Mouse (Mus musculus) liver, embryonic 14.5 days (tissue): ENCODE measurements around the gene Zar1l. TPM values are rescaled to one million over a fixed set of nuclear protein-coding genes. Genes with fewer than 3 reads are reported as not detected.

Experiments used
- ATAC-seq: fragments of 200-750 bp; cut with Nextera tagmentation; 2 replicates; pipeline ENCODE4 v1.8.0; 2017; ENCODE audit warnings: moderate number of reproducible peaks, mild to moderate bottlenecking, moderate library complexity; ENCODE audit not compliant: insufficient read depth
- DNase-seq, 3 experiments: peaks; one replicate each; pipeline ENCODE4 v3.0.0-alpha.2; 2012 to 2013; ENCODE audit warnings: low read depth in 3 of 3, low spot score in 3 of 3
- H3K27ac ChIP-seq: fragments of 300-500 bp; sonication (generic); 2 replicates; pipeline ENCODE4 v1.5.1; 2014; ENCODE audit warnings: moderate library complexity, mild to moderate bottlenecking, control low read depth, inconsistent platforms
- H3K27me3 ChIP-seq: fragments of 300-500 bp; sonication (generic); 2 replicates; pipeline ENCODE4 v1.6.1; 2014; ENCODE audit warnings: mild to moderate bottlenecking, low read length, moderate library complexity; ENCODE audit not compliant: control insufficient read depth, insufficient read depth
- H3K36me3 ChIP-seq: fragments of 300-500 bp; sonication (generic); replicated peaks from 2 replicates; pipeline ENCODE4 v1.6.1; 2014; ENCODE audit warnings: low read depth; ENCODE audit not compliant: control insufficient read depth, insufficient read depth
- H3K4me1 ChIP-seq, 2 experiments: fragments of 200-500 bp in 1 of 2; fragments of 300-500 bp in 1 of 2; sonication (generic) in 1 of 2; replicated peaks; 2 replicates each; pipeline ENCODE4 v1.6.1; 2012 to 2014; ENCODE audit warnings: antibody characterized with exemption in 1 of 2, inconsistent platforms in 1 of 2, low read length in 1 of 2; ENCODE audit not compliant: control insufficient read depth in 2 of 2, insufficient read depth in 2 of 2
- H3K4me2 ChIP-seq: fragments of 300-500 bp; sonication (generic); 2 replicates; pipeline ENCODE4 v1.6.1; 2014; ENCODE audit warnings: low read depth, mild to moderate bottlenecking, control low read depth, moderate library complexity
- H3K4me3 ChIP-seq, 2 experiments: fragments of 200-500 bp in 1 of 2; fragments of 300-500 bp in 1 of 2; sonication (generic) in 1 of 2; 2 replicates each; pipeline ENCODE4 v1.5.1; 2012 to 2014; ENCODE audit warnings: low read depth in 2 of 2, low read length in 2 of 2, mild to moderate bottlenecking in 2 of 2, control low read depth in 1 of 2, inconsistent platforms in 1 of 2, moderate library complexity in 1 of 2; ENCODE audit not compliant: insufficient read depth in 1 of 2
- H3K9ac ChIP-seq: fragments of 300-500 bp; sonication (generic); replicated peaks from 2 replicates; pipeline ENCODE4 v1.6.1; 2014; ENCODE audit warnings: mild to moderate bottlenecking, control low read depth, moderate library complexity
- H3K9me3 ChIP-seq: fragments of 300-500 bp; sonication (generic); 2 replicates; pipeline ENCODE4 v1.6.1; 2016; ENCODE audit warnings: low read length, mixed read lengths; ENCODE audit not compliant: control insufficient read depth
- CTCF ChIP-seq: IDR thresholded peaks from 2 replicates; pipeline ENCODE4 v1.5.1; 2016; ENCODE audit warnings: antibody characterized with exemption, low read depth, control low read depth
- EP300 ChIP-seq: IDR thresholded peaks from 2 replicates; pipeline ENCODE4 v1.6.1; 2016; ENCODE audit warnings: antibody characterized with exemption, low read depth
- WGBS: fragments of 180-500 bp; shearing (Covaris S2); extraction: QIAGEN DNeasy Blood & Tissue Kit; methylation state at CpG from one replicate; pipeline ENCODE4 v1.1.7; 2014; ENCODE audit not compliant: insufficient replicate concordance; 5-methylcytosine and 5-hydroxymethylcytosine counted together
- polyA plus RNA-seq, 2 experiments: library from polyadenylated mRNA; depleted of rRNA in 1 of 2; stranded (reverse) in 1 of 2; unstranded in 1 of 2; fragments of >200 nt; fragmentation: Nextera tagmentation in 1 of 2; extraction: Ambion mirVana in 1 of 2; gene quantifications; 2 replicates each; pipeline versions ENCODE4 v1.2.1 to v1.2.3; 2012 to 2014

The Zar1l gene
- polyA plus RNA-seq, 2 experiments = not detected

DNA sequence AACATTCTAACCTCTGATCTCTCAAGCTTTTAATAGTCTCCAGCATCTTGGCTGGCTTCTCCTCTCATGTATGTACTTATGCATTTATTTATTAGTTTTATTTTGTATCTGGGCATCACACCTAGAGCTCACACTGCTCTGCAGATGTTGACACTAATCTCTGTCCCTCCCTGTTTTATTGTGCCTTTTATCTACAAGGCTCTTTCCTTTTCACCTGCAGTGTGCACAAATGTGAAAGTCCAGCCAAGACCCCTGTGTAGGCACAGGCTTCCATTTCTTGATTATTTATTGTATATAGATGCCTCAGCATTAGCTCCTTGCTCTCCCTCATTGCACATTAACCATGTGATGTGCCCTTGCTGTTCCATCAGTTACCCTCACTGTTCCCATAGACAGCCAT, 43.4 kb upstream of the Zar1l start:
- Histone ChIP-seq H3K36me3 (peaks cover 48% of the 10 kb centered on the region), H3K4me2 (no peak overlapping the region), H3K9me3 (no peaks in the 10 kb centered on the region), H3K9ac (no peak overlapping the region), H3K27ac (no peak overlapping the region), H3K27me3 (no peaks in the 10 kb centered on the region), H3K4me3 (no peak overlapping the region), H3K4me1 (no peaks in the 10 kb centered on the region; a peak in 1 of 4 replicates)
- no peak for TF ChIP-seq EP300
- no peak for TF ChIP-seq CTCF
- no peak for ATAC-seq
- DNase-seq = no peak

DNA sequence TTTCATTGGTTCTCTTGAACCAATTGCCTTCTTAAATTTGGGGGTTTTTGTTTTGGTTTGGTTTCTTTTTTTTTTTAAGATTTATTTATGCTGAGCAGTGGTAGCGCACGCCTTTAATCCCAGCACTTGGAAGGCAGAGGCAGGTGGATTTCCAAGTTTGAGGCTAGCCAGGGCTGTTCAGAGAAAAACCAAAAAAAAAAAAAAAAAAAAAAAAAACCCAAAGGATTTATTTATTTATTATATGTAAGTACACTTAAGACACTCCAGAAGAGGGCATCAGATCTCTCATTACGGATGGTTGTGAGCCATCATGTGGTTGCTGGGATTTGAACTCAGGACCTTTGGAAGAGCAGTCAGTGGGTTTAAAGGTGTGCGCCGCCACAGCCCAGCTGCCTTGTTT, 42.9 kb upstream of the Zar1l start:
- Histone ChIP-seq H3K27ac (no peak overlapping the region), H3K27me3 (no peaks in the 10 kb centered on the region), H3K4me1 (no peaks in the 10 kb centered on the region; a peak in 1 of 4 replicates), H3K4me2 (no peak overlapping the region), H3K36me3 (peaks cover 46% of the 10 kb centered on the region), H3K9ac (no peak overlapping the region), H3K9me3 (no peaks in the 10 kb centered on the region), H3K4me3 (no peak overlapping the region)
- TF ChIP-seq EP300 (no peak), CTCF (no peak)
- 94% methylated on average over 5 of the region's 5 CpGs for WGBS
- DNase-seq = no peak
- no peak for ATAC-seq

GRCm38 (mm10) chr5:150559519-150560103, 41.6 kb upstream of the Zar1l start:
- no peak for ATAC-seq
- peaks cover 49% of the 10 kb centered on the region for H3K36me3 ChIP-seq
- H3K9ac ChIP-seq = no peak overlapping the region
- no peak overlapping the region for H3K27ac ChIP-seq
- H3K9me3 ChIP-seq = no peaks in the 10 kb centered on the region
- no peaks in the 10 kb centered on the region; a peak in 1 of 4 replicates for H3K4me1 ChIP-seq
- 86% methylated on average over 6 of the region's 6 CpGs for WGBS
- no peak overlapping the region for H3K4me3 ChIP-seq
- no peak overlapping the region for H3K4me2 ChIP-seq
- no peak for TF ChIP-seq CTCF
- no peak for TF ChIP-seq EP300
- DNase-seq = no peak
- no peaks in the 10 kb centered on the region for H3K27me3 ChIP-seq

GRCm38 (mm10) chr5:150551637-150552036, 33.7 kb upstream of the Zar1l start:
- 73% methylated on average over 3 of the region's 3 CpGs for WGBS
- H3K9me3 ChIP-seq = no peaks in the 10 kb centered on the region
- no peak for DNase-seq

GRCm38 (mm10) chr5:150543184-150543583, 25.2 kb upstream of the Zar1l start:
- no peaks in the 10 kb centered on the region for H3K4me1 ChIP-seq
- no peak overlapping the region for H3K4me3 ChIP-seq
- no peaks in the 10 kb centered on the region for H3K27me3 ChIP-seq
- no peak overlapping the region for H3K27ac ChIP-seq
- WGBS = 91% methylated on average over 2 of the region's 2 CpGs
- peaks cover 13% of the 10 kb centered on the region for H3K36me3 ChIP-seq
- no peak overlapping the region for H3K9ac ChIP-seq
- ATAC-seq (no peak), DNase-seq (no peak)
- peaks cover 2% of the 10 kb centered on the region for H3K9me3 ChIP-seq
- no peak for TF ChIP-seq EP300
- TF ChIP-seq CTCF = no peak
- H3K4me2 ChIP-seq = no peak overlapping the region

More at GRCm38 (mm10) chr5:150551637-150552036, 33.7 kb upstream of the Zar1l start:
- H3K9ac ChIP-seq = no peak overlapping the region
- H3K4me2 ChIP-seq = no peak overlapping the region
- no peaks in the 10 kb centered on the region for H3K4me1 ChIP-seq
- no peaks in the 10 kb centered on the region for H3K27me3 ChIP-seq
- TF ChIP-seq CTCF (no peak; the same call in 1 of the 2 replicates), EP300 (no peak)
- H3K36me3 ChIP-seq = peaks cover 42% of the 10 kb centered on the region
- no peak overlapping the region for H3K4me3 ChIP-seq
- H3K27ac ChIP-seq = no peak overlapping the region
- ATAC-seq = no peak
